Mouse (Mus musculus): ENCODE measurements around the gene Tmem120b.

- TF ChIP-seq CTCF (IDR thresholded peaks at IDR 0.05; ENCODE audit: low read depth), result no peak
- TF ChIP-seq EP300 (IDR thresholded peaks at IDR 0.05; ENCODE audit: low read depth), result no peak
These were observed 79.4 kb downstream of the Tmem120b start for GRCm38 (mm10) chr5:123147569-123147968.
